Mouse (Mus musculus): Measurements from ENCODE around the gene Xpot. TPM values are rescaled to one million over a fixed set of nuclear protein-coding genes. Genes with fewer than 3 reads are reported as not detected.

The Xpot gene
- polyA plus RNA-seq, 1 experiment = 0.26 TPM

- Histone ChIP-seq H3K4me3 (replicated peaks) (no peak overlapping the region), H3K9me3 (ENCODE audit: control insufficient read depth, low read length) (peaks cover 23% of the 10 kb centered on the region), H3K36me3 (ENCODE audit: control insufficient read depth) (peaks cover 72% of the 10 kb centered on the region), H3K27me3 (ENCODE audit: control insufficient read depth) (no peaks in the 10 kb centered on the region), H3K4me1 (ENCODE audit: control insufficient read depth) (peaks cover 28% of the 10 kb centered on the region)
- TF ChIP-seq GATA1 (IDR thresholded peaks at IDR 0.05; ENCODE audit: low read length) (no peak), TAL1 (IDR thresholded peaks at IDR 0.05; ENCODE audit: low read length) (no peak)
These were observed 54.5 kb downstream of the Xpot start for GRCm38 (mm10) chr10:121571511-121572147.

GRCm38 (mm10) chr10:121571031-121571430 is 55.1 kb downstream of the Xpot start:
- Histone ChIP-seq H3K9me3 (ENCODE audit: control insufficient read depth, low read length) (peaks cover 23% of the 10 kb centered on the region), H3K27me3 (ENCODE audit: control insufficient read depth) (no peaks in the 10 kb centered on the region), H3K4me3 (replicated peaks) (no peak overlapping the region), H3K36me3 (ENCODE audit: control insufficient read depth) (peaks cover 66% of the 10 kb centered on the region), H3K4me1 (ENCODE audit: control insufficient read depth) (peaks cover 28% of the 10 kb centered on the region)
- TF ChIP-seq GATA1 (IDR thresholded peaks at IDR 0.05; ENCODE audit: low read length) = no peak
- no peak for TF ChIP-seq TAL1 (IDR thresholded peaks at IDR 0.05; ENCODE audit: low read length)

GRCm38 (mm10) chr10:121569796-121570195 is 56.3 kb downstream of the Xpot start:
- H3K4me1 ChIP-seq (ENCODE audit: control insufficient read depth) = peaks cover 28% of the 10 kb centered on the region
- peaks cover 26% of the 10 kb centered on the region for H3K9me3 ChIP-seq (ENCODE audit: control insufficient read depth, low read length)
- TF ChIP-seq TAL1 (IDR thresholded peaks at IDR 0.05; ENCODE audit: low read length) (no peak), GATA1 (IDR thresholded peaks at IDR 0.05; ENCODE audit: low read length) (no peak)
- H3K36me3 ChIP-seq (ENCODE audit: control insufficient read depth) = peaks cover 63% of the 10 kb centered on the region
- H3K4me3 ChIP-seq (replicated peaks) = no peak overlapping the region
- H3K27me3 ChIP-seq (ENCODE audit: control insufficient read depth) = no peaks in the 10 kb centered on the region

GRCm38 (mm10) chr10:121569001-121569589 is 57.0 kb downstream of the Xpot start:
- peaks cover 26% of the 10 kb centered on the region for H3K9me3 ChIP-seq (ENCODE audit: control insufficient read depth, low read length)
- peaks cover 29% of the 10 kb centered on the region for H3K4me1 ChIP-seq (ENCODE audit: control insufficient read depth)
- no peaks in the 10 kb centered on the region for H3K27me3 ChIP-seq (ENCODE audit: control insufficient read depth)
- H3K4me3 ChIP-seq (replicated peaks) = no peak overlapping the region
- peak; percentile 91 for TF ChIP-seq GATA1 (IDR thresholded peaks at IDR 0.05; ENCODE audit: low read length)
- TF ChIP-seq TAL1 (IDR thresholded peaks at IDR 0.05; ENCODE audit: low read length) = peak; percentile 89
- peaks cover 64% of the 10 kb centered on the region for H3K36me3 ChIP-seq (ENCODE audit: control insufficient read depth)

- Histone ChIP-seq H3K9me3 (ENCODE audit: control insufficient read depth, low read length) (peaks cover 26% of the 10 kb centered on the region), H3K4me1 (ENCODE audit: control insufficient read depth) (peaks cover 30% of the 10 kb centered on the region), H3K36me3 (ENCODE audit: control insufficient read depth) (peaks cover 68% of the 10 kb centered on the region), H3K27me3 (ENCODE audit: control insufficient read depth) (no peaks in the 10 kb centered on the region), H3K4me3 (replicated peaks) (no peak overlapping the region)
- TF ChIP-seq GATA1 (IDR thresholded peaks at IDR 0.05; ENCODE audit: low read length) = no peak
- TF ChIP-seq TAL1 (IDR thresholded peaks at IDR 0.05; ENCODE audit: low read length) = no peak
These were observed 57.6 kb downstream of the Xpot start for GRCm38 (mm10) chr10:121568534-121568933.

GRCm38 (mm10) chr10:121568026-121568425 is 58.1 kb downstream of the Xpot start:
- H3K4me3 ChIP-seq (replicated peaks) = no peak overlapping the region
- peaks cover 73% of the 10 kb centered on the region for H3K36me3 ChIP-seq (ENCODE audit: control insufficient read depth)
- peaks cover 26% of the 10 kb centered on the region for H3K9me3 ChIP-seq (ENCODE audit: control insufficient read depth, low read length)
- peaks cover 30% of the 10 kb centered on the region for H3K4me1 ChIP-seq (ENCODE audit: control insufficient read depth)
- no peaks in the 10 kb centered on the region for H3K27me3 ChIP-seq (ENCODE audit: control insufficient read depth)
- no peak for TF ChIP-seq TAL1 (IDR thresholded peaks at IDR 0.05; ENCODE audit: low read length)
- no peak for TF ChIP-seq GATA1 (IDR thresholded peaks at IDR 0.05; ENCODE audit: low read length)

GRCm38 (mm10) chr10:121564447-121564846 is 61.7 kb downstream of the Xpot start:
- TF ChIP-seq GATA1 (IDR thresholded peaks at IDR 0.05; ENCODE audit: low read length) (no peak), TAL1 (IDR thresholded peaks at IDR 0.05; ENCODE audit: low read length) (no peak)
- Histone ChIP-seq H3K4me1 (ENCODE audit: control insufficient read depth) (peaks cover 18% of the 10 kb centered on the region), H3K4me3 (replicated peaks) (no peak overlapping the region), H3K9me3 (ENCODE audit: control insufficient read depth, low read length) (peaks cover 9% of the 10 kb centered on the region), H3K36me3 (ENCODE audit: control insufficient read depth) (peaks cover 71% of the 10 kb centered on the region), H3K27me3 (ENCODE audit: control insufficient read depth) (no peaks in the 10 kb centered on the region)

- Histone ChIP-seq H3K4me3 (replicated peaks) (no peak overlapping the region), H3K36me3 (ENCODE audit: control insufficient read depth) (peaks cover 89% of the 10 kb centered on the region), H3K4me1 (ENCODE audit: control insufficient read depth) (peaks cover 1% of the 10 kb centered on the region; the same call in 1 of the 2 replicates), H3K9me3 (ENCODE audit: control insufficient read depth, low read length) (no peaks in the 10 kb centered on the region), H3K27me3 (ENCODE audit: control insufficient read depth) (no peaks in the 10 kb centered on the region)
- TF ChIP-seq GATA1 (IDR thresholded peaks at IDR 0.05; ENCODE audit: low read length) (no peak), TAL1 (IDR thresholded peaks at IDR 0.05; ENCODE audit: low read length) (no peak)
These were observed 67.9 kb downstream of the Xpot start for GRCm38 (mm10) chr10:121558231-121558630.

GRCm38 (mm10) chr10:121556263-121556662 is 69.9 kb downstream of the Xpot start:
- Histone ChIP-seq H3K36me3 (ENCODE audit: control insufficient read depth) (peaks cover 92% of the 10 kb centered on the region), H3K4me3 (replicated peaks) (no peak overlapping the region), H3K27me3 (ENCODE audit: control insufficient read depth) (no peaks in the 10 kb centered on the region), H3K9me3 (ENCODE audit: control insufficient read depth, low read length) (no peaks in the 10 kb centered on the region), H3K4me1 (ENCODE audit: control insufficient read depth) (peaks cover 1% of the 10 kb centered on the region; the same call in 1 of the 2 replicates)
- TF ChIP-seq GATA1 (IDR thresholded peaks at IDR 0.05; ENCODE audit: low read length) (no peak), TAL1 (IDR thresholded peaks at IDR 0.05; ENCODE audit: low read length) (no peak)
